Mouse (Mus musculus): Measurements from ENCODE around the gene Asb17. TPM values are rescaled to one million over a fixed set of nuclear protein-coding genes. Genes with fewer than 3 reads are reported as not detected.

The Asb17 gene
- polyA plus RNA-seq, 1 experiment, result not detected

DNA sequence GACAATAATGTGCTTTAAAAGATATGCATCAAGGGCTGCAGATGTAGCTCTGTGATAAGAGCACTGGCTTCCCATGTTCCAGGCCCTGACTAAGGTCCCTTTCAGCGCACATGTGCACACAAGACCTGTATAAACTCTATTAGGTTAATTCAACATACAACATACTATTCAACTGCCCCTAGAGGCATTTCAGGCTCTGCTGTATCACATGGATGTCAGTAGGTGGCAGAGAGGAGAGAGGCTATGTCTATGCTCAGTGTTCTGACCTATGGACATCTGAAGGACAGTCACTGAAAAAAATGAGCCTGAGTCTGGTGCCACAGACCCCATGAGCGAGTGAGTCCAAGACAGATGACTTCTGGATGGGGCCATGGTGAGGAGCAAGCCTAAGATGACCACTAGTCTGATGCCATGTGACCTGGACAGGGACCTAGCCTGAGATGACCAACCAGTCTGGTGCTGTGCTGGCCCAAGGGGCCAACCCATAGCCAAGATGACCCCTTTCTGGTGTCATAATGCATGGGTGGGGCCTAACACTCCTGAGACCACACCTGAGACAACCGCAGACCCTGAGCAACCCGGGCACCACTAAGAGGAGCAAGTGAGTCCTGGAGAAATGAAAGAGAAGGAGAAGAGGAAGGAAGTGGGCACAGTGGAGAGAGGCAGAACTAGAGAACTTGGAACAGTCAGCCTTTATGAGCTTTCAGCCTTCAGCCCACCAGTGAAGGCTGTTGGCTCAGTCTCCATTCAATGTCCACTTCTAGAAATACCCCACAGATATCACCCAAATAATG lies 20.8 kb downstream of the Asb17 start:
- H3K27ac ChIP-seq (ENCODE audit: insufficient read depth, low read depth, low read length), result no peak overlapping the region
- WGBS, result 93% methylated on average over 4 of the region's 4 CpGs
- TF ChIP-seq POLR2A (IDR thresholded peaks at IDR 0.05; ENCODE audit: insufficient read depth, low read depth, low read length), result no peak
- no peak for TF ChIP-seq CTCF (IDR thresholded peaks at IDR 0.05; ENCODE audit: insufficient read depth, low read depth, low read length)
- no peak overlapping the region for H3K4me3 ChIP-seq (ENCODE audit: insufficient read depth, low read depth, low read length)
- no peaks in the 10 kb centered on the region for H3K4me1 ChIP-seq (ENCODE audit: control insufficient read depth, insufficient read depth, low read length)

DNA sequence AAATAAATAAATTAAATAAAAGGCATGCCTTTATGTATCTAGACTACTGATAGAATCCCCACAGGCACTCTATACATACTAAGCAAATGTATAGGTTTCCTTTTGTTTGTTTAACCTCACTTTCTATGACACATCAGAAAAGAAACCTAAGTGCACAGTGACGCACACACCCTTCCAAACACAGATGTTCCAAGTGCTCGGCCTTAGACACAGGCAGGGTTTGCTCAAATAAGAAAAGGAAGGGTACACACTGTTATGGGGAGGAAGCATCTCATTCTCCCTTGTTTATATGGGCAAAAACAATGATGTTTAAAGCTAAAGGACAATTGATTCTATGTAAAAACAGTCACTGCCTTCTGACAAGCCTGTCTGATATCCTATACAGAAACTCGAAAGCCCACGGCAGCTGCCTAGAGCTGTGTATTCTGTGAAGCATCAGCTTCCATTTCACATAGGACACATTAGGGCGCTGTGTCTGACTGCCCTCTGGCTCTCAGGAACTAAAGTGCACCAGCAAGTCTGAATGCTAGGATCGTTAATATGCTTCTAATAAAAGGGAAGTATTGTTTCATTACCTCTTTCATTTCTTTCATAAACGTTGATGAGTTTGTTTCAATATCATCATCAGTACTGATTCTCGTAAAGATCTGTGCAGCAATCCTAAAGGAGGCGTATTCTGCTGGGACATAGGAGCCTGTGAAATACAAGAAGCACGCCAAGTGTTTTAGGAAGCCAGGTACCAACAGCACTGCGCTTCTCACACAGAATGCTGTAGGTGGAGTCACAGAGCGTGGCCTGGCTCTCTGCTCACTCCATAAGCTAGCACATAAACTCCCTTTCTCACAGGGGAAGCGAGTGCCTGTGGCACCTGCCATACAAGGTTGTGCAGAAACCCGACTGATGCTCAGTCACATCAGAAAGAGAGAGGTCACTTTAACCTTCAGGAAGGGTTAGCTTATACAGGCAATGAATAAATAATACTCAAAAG lies 23.4 kb downstream of the Asb17 start:
- TF ChIP-seq POLR2A (IDR thresholded peaks at IDR 0.05; ENCODE audit: insufficient read depth, low read depth, low read length) (no peak), CTCF (IDR thresholded peaks at IDR 0.05; ENCODE audit: insufficient read depth, low read depth, low read length) (no peak)
- Histone ChIP-seq H3K27ac (ENCODE audit: insufficient read depth, low read depth, low read length) (no peak overlapping the region), H3K4me1 (ENCODE audit: control insufficient read depth, insufficient read depth, low read length) (no peaks in the 10 kb centered on the region), H3K4me3 (ENCODE audit: insufficient read depth, low read depth, low read length) (no peak overlapping the region)
- 54% methylated on average over 14 of the region's 14 CpGs for WGBS

DNA sequence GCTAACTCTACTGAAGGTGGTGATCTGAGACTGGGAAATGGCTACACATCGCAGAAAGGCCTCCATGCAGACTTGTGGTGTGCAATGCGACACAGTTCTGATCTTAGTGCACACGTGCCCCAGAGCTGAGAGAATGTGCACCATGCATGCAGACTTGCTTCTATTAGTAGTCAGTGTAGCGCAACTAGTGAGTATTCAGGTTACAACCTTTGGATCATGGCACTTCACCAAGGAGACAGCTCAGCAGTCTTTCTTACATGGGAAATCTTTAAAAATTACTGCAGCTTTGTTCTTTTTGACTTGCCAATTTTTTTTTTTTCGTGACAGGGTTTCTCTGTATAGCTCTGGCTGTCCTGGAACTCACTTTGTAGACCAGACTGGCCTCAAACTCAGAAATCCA lies 27.4 kb downstream of the Asb17 start:
- H3K4me3 ChIP-seq (ENCODE audit: insufficient read depth, low read depth, low read length), result no peak overlapping the region
- TF ChIP-seq CTCF (IDR thresholded peaks at IDR 0.05; ENCODE audit: insufficient read depth, low read depth, low read length), result no peak
- no peak for TF ChIP-seq POLR2A (IDR thresholded peaks at IDR 0.05; ENCODE audit: insufficient read depth, low read depth, low read length)
- WGBS, result 91% methylated on average over 5 of the region's 5 CpGs

DNA sequence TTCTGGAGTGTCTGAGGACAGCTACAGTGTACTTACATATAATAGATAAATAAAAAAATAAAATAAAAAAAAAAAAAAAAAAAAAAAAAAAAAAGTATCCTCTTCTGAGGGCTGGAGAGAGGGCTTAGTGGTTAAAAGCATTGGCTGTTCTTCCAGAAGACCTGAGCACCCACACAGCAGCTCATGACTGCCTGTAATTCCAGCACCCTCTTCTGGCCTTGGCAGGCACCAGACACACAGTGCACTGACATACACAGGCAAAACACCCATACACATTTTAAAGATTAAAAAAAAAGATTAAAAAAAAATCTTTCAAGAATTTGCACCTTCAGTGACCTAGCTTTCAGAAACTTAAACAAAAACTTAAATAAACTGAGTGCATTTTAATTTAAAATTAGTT lies 42.3 kb downstream of the Asb17 start:
- no peak overlapping the region for H3K27ac ChIP-seq (ENCODE audit: insufficient read depth, low read depth, low read length)
- TF ChIP-seq POLR2A (IDR thresholded peaks at IDR 0.05; ENCODE audit: insufficient read depth, low read depth, low read length) (no peak), CTCF (IDR thresholded peaks at IDR 0.05; ENCODE audit: insufficient read depth, low read depth, low read length) (no peak)

More for the DNA sequence above, 27.4 kb downstream of the Asb17 start:
- H3K27ac ChIP-seq (ENCODE audit: insufficient read depth, low read depth, low read length), result no peak overlapping the region
- no peaks in the 10 kb centered on the region for H3K4me1 ChIP-seq (ENCODE audit: control insufficient read depth, insufficient read depth, low read length)

DNA sequence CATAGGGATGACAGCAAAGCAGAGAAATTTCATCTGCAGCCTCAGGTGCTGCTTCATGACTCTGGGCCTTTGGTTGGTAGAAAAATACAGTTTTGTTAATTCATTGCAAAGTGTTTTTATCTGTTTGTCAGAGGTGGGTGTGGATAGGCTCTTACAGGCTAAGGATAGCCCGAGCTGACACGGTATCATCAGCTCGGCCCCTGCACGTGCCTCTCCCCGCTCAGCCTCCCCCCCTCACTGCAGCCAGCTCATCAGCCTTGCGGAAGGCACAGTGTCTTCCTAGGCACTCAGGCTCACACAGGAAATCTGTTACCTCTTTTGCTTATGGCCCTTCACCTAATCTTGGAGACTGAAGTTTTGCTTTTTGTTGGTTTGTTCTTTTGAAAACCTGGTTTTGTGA lies 44.1 kb downstream of the Asb17 start:
- Histone ChIP-seq H3K4me1 (ENCODE audit: control insufficient read depth, insufficient read depth, low read length) (no peaks in the 10 kb centered on the region), H3K27ac (ENCODE audit: insufficient read depth, low read depth, low read length) (no peak overlapping the region), H3K4me3 (ENCODE audit: insufficient read depth, low read depth, low read length) (no peak overlapping the region)
- TF ChIP-seq POLR2A (IDR thresholded peaks at IDR 0.05; ENCODE audit: insufficient read depth, low read depth, low read length) (no peak), CTCF (IDR thresholded peaks at IDR 0.05; ENCODE audit: insufficient read depth, low read depth, low read length) (no peak)
- WGBS, result 59% methylated on average over 6 of the region's 6 CpGs

More for the DNA sequence above, 42.3 kb downstream of the Asb17 start:
- Histone ChIP-seq H3K4me3 (ENCODE audit: insufficient read depth, low read depth, low read length) (no peak overlapping the region), H3K4me1 (ENCODE audit: control insufficient read depth, insufficient read depth, low read length) (no peaks in the 10 kb centered on the region)

DNA sequence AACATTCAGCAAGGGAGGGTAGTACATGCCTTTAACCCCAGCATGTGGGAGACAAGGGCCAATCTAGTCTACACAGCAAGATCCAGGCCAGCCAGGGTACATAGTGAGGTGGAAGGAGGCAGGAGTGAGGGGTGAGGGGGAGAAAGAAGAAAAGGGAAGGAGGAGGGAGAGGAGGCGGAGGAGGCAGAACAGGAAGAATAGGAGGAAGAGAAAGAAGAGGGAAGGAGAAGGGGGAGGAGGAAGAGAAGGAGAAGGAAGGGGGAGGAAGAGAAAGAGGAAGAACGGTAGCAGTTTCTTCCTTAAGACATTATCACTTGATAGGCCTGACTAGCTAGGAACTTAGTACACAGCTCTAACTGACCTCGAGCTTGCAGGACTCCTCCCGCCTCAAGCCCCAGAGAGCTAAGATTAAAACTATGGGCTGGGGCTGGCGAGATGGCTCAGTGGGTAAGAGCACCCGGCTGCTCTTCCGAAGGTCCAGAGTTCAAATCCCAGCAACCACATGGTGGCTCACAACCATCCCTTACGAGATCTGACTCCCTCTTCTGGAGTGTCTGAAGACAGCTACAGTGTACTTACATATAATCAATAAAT lies 45.3 kb downstream of the Asb17 start:
- no peaks in the 10 kb centered on the region for H3K4me1 ChIP-seq (ENCODE audit: control insufficient read depth, insufficient read depth, low read length)
- no peak overlapping the region for H3K4me3 ChIP-seq (ENCODE audit: insufficient read depth, low read depth, low read length)
- H3K27ac ChIP-seq (ENCODE audit: insufficient read depth, low read depth, low read length), result no peak overlapping the region
- TF ChIP-seq CTCF (IDR thresholded peaks at IDR 0.05; ENCODE audit: insufficient read depth, low read depth, low read length), result no peak
- WGBS, result 86% methylated on average over 8 of the region's 8 CpGs

DNA sequence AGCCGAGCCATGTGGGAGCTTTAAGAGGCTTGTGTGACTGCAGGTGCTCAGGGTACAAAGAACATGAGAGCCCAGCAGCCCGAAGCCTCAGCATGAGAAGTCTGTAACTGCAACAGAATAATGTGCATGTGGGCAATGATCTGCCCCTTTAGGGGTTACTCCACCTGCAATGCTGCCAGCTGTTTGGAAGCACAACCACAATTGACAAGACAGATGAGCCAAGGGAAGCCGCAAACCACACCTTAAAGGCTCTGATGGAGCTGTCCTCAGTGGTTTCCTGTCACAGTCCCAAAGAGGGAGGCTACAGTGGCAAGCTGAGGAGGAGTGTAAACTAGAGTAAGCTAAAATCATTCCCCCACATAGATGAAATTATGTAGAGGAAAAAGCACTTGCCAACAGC lies 51.4 kb downstream of the Asb17 start:
- Histone ChIP-seq H3K4me3 (ENCODE audit: insufficient read depth, low read depth, low read length) (no peak overlapping the region), H3K27ac (ENCODE audit: insufficient read depth, low read depth, low read length) (no peak overlapping the region), H3K4me1 (ENCODE audit: control insufficient read depth, insufficient read depth, low read length) (peaks cover 4% of the 10 kb centered on the region; the same call in 1 of the 2 replicates)
- 84% methylated on average over 3 of the region's 3 CpGs for WGBS
- TF ChIP-seq POLR2A (IDR thresholded peaks at IDR 0.05; ENCODE audit: insufficient read depth, low read depth, low read length) (no peak), CTCF (IDR thresholded peaks at IDR 0.05; ENCODE audit: insufficient read depth, low read depth, low read length) (no peak)

DNA sequence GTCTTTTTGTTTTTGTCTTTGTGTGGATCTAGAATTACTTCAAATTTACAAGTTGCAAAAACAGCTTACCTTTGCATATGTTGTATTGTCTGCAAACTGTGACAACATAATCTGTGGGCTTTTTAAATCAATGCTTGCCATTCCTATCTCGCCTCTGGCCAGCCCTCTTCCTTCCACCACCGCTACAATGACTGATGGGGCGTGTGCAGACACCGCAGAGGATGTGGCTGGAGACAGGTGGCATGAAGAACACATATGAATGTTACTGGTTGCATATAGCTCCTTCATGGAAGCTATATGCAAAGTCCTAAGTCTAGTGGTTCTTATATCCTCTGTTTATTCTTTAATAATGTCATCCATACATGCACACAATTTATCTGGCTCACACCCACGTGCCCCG lies 53.2 kb downstream of the Asb17 start:
- TF ChIP-seq POLR2A (IDR thresholded peaks at IDR 0.05; ENCODE audit: insufficient read depth, low read depth, low read length) (no peak), CTCF (IDR thresholded peaks at IDR 0.05; ENCODE audit: insufficient read depth, low read depth, low read length) (no peak)
- H3K4me3 ChIP-seq (ENCODE audit: insufficient read depth, low read depth, low read length), result no peak overlapping the region
- WGBS, result 71% methylated on average over 6 of the region's 6 CpGs
- peaks cover 4% of the 10 kb centered on the region; the same call in 1 of the 2 replicates for H3K4me1 ChIP-seq (ENCODE audit: control insufficient read depth, insufficient read depth, low read length)
- H3K27ac ChIP-seq (ENCODE audit: insufficient read depth, low read depth, low read length), result no peak overlapping the region
